ENCODE assay signal across 24 mouse cellular contexts in genomic region chr11:19928633-19929032, GRCm38 (mm10). TPM values are rescaled to one million over a fixed set of nuclear protein-coding genes. Genes with fewer than 3 reads are reported as not detected.
A peak's percentile ranks its signal among the peaks of the same experiment; 100 is the strongest.
DNase-seq lines count a peak whose midpoint lies in the region; TF ChIP-seq lines count a peak whose summit lies in the region.
"Had no signal": no experiment of that assay in that cellular context is flagged by ENCODE, and none has a peak within 500 bp of the region (broad histone marks: within the 10 kb centered on the region; RNA-seq: fewer than 3 reads in every experiment).

No protein-coding gene starts in this region.

- no peak overlapping the region for H3K27ac ChIP-seq in kidney, adult 2 months (ENCODE audit: insufficient read depth, low read depth, low read length)
- peak overlapping the region; percentile 41 for H3K27ac ChIP-seq in bone marrow macrophage, adult 2 months (ENCODE audit: insufficient read depth, low read depth, low read length)
- H3K27ac ChIP-seq: forebrain, embryonic 13.5 days; heart, embryonic 15.5 days; kidney, postnatal 0 days; liver, embryonic 15.5 days; lung, embryonic 15.5 days; midbrain, embryonic 12.5 days; neural tube, embryonic 13.5 days had no signal

- WGBS in kidney, adult 2 months: 72% methylated on average over 4 of the region's 4 CpGs

- no peaks in the 10 kb centered on the region for H3K36me3 ChIP-seq in kidney, adult 2 months (ENCODE audit: control insufficient read depth, insufficient read depth, low read length)
- H3K36me3 ChIP-seq: heart, embryonic 15.5 days; lung, embryonic 15.5 days; midbrain, embryonic 12.5 days; neural tube, embryonic 13.5 days had no signal

- H3K4me3 ChIP-seq in kidney, adult 2 months (ENCODE audit: insufficient read depth, low read depth, low read length): no peak overlapping the region
- H3K4me3 ChIP-seq in bone marrow macrophage, adult 2 months (ENCODE audit: insufficient read depth, low read length): no peak overlapping the region
- H3K4me3 ChIP-seq: forebrain, embryonic 13.5 days; heart, embryonic 15.5 days; liver, embryonic 15.5 days; lung, embryonic 15.5 days; midbrain, embryonic 12.5 days; neural tube, embryonic 13.5 days had no signal

- H3K27me3 ChIP-seq in kidney, adult 2 months (replicated peaks; ENCODE audit: control insufficient read depth, insufficient read depth, low read length): no peaks in the 10 kb centered on the region
- H3K27me3 ChIP-seq: forebrain, embryonic 13.5 days; heart, embryonic 15.5 days; liver, embryonic 15.5 days; lung, embryonic 15.5 days; megakaryocyte, embryonic 14.5 days; midbrain, embryonic 12.5 days; neural tube, embryonic 13.5 days had no signal

- no peak for TF ChIP-seq POLR2A in kidney, adult 2 months (IDR thresholded peaks at IDR 0.05; ENCODE audit: low read depth, low read length)
- TF ChIP-seq POLR2A in bone marrow macrophage, adult 2 months (IDR thresholded peaks at IDR 0.05; ENCODE audit: borderline replicate concordance, low read depth, low read length): no peak

- DNase-seq in kidney, adult 2 months: peak; percentile 19
- no peak for DNase-seq in kidney, adult 18-20 months
- DNase-seq in cerebellum, adult 9-11 months: peak; percentile 51
- DNase-seq in right cerebral cortex, postnatal 25 days: no peak
- DNase-seq in gastrocnemius, adult 18-20 months (ENCODE audit: low spot score): no peak
- DNase-seq in urinary bladder, postnatal 25 days (ENCODE audit: low spot score): no peak
- DNase-seq: adrenal gland, adult 2 months; adrenal gland, postnatal 36 days; B cell, adult 2 months; gastrocnemius, postnatal 14 days; kidney, adult 8-10 months; kidney, postnatal 4 days; left cerebral cortex, postnatal 4 days; right cerebral cortex, postnatal 14 days; thymus, postnatal 14 days had no signal

- TF ChIP-seq CTCF in kidney, adult 2 months (conservative IDR thresholded peaks at IDR 0.05; ENCODE audit: insufficient read depth, insufficient read length, low read depth, low read length): no peak
- TF ChIP-seq CTCF in bone marrow macrophage, adult 2 months (IDR thresholded peaks at IDR 0.05; ENCODE audit: low read depth, low read length): no peak

- H3K4me1 ChIP-seq in kidney, adult 2 months (ENCODE audit: control insufficient read depth, insufficient read depth, low read length): peaks cover 12% of the 10 kb centered on the region; the same call in 1 of the 2 replicates
- H3K4me1 ChIP-seq in bone marrow macrophage, adult 2 months (ENCODE audit: control insufficient read depth, insufficient read depth, low read length): peaks cover 35% of the 10 kb centered on the region

RNA-seq across cellular contexts. Expression of gene Spred2, which starts 4.5 kb away (rescaled TPM):
- 20.0 and 21.2 TPM in 2 replicates for polyA plus RNA-seq in kidney, adult 2 months (2012; rRNA removed)
- 5.6 and 5.9 TPM in 2 replicates for polyA plus RNA-seq in bone marrow macrophage, adult 2 months (2012; ENCODE audit: insufficient read depth, insufficient read length, missing spikeins)
- total RNA-seq in gastrocnemius, adult 18-20 months (2021): 1 to 10 TPM; 4.1 to 6.4 TPM

Comparison
In these comparisons a context has a peak if more than half of its experiments do, and no peak if none do; other contexts are left out.
1. DNase-seq: peak in kidney, adult 2 months (single experiment) and cerebellum, adult 9-11 months (single experiment); none in kidney, adult 18-20 months (single experiment), right cerebral cortex, postnatal 25 days (single experiment), gastrocnemius, adult 18-20 months (single experiment) and urinary bladder, postnatal 25 days (single experiment).